Mouse (Mus musculus) T-cell, adult 2 months (primary cell): ENCODE results near the gene Gm44503.

Experiments
- DNase-seq: peaks from one replicate; pipeline ENCODE4 v3.0.0; 2022; ENCODE audit warnings: low spot score

Gm44503 gene

GRCm38 (mm10) chr9:72974734-72975133 lies 16.1 kb downstream of the Gm44503 start:
- DNase-seq = no peak

- DNase-seq = no peak
Measured at GRCm38 (mm10) chr9:72975242-72975641, 16.6 kb downstream of the Gm44503 start.

DNA sequence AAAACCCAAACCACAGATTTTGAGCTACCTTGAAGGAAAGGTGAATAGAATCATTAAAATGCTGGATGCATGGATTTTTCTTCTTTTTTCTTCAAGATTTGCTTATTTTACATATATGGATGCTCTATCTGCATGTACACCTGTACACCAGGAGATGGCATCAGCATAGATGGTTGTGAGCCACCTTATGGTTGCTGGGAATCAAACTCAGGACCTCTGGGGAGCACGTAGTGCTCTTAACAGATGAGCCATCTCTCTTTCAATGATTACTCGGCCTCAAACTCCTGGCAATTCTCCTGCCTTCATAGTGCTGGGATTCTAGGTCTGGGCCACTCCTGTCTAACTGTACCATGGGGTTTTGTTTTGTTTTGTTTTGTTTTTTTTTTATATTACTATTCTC lies 24.4 kb downstream of the Gm44503 start:
- DNase-seq = peak; percentile 14

DNA sequence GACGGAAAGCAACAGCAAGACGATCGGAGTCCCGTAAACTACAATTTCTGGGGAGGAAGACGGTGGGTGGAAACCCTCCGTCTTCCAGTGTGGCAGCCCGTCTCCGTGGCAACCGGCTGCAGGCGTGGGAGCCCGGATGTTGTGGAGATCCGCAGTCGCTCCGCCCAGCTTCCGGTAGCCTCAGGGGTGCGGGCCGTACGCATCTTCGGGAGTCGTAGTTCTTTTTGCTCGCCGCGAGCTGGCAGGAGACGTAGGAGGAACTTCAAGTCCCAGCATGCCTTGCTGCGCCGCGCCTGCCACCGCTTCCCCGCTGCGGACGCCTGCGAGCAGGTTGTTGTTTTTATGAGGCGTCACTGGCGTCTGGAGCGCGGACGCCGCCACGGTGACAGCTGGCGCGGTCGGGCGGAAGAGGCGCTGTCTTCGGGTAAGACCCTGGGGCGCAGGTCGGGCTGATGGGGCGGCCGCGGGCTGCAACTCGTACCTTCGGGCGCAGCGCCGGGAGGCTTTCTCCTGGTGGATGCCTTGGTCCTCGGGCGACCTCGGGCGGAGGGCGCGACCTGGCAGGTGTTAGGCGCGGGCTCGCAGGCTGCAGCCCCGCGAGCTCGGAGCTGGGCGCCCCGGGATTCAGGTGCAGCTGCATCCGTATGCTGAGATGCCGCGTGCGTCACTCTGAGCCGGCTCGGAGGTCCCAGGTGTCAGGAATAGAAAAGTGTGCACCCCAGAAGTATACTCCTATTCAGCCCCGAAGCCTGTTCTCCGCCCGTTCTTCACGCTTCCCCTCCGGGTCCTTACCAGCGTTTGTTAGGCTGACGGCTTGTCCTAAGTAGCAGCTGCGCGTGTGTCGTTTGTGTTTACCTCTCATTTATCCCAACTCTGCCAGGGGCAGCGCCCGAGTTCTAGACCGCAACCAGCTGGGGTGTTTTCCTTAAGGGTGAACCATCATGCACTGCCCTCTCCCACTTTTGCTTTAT lies 26.9 kb downstream of the Gm44503 start, which contains the start of the genes Ccpg1os and Ccpg1:
TSS of gene Ccpg1os (minus strand) at position 133 of the 971 bp plus-strand sequence.
TSS of gene Ccpg1 (plus strand) at position 180 of the 971 bp plus-strand sequence.
- peak; percentile 99 for DNase-seq

DNA sequence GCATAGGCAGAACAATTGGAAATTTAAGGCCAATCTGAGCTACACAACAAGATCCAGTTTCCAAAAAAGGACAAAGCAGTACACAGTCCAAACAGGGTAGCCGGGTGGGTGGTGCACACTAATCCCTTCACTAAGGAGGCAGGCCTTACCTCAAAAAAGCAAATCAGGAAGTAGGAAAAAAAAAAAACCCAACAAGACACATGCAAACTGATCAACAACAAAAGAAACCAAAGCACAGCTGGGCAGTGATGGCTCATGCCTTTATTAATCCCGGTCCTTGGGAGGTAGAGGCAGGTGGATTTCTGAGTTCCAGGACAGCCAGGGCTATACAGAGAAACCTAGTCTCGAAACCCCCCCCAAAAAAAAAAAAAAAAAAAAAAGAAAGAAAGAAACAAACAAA lies 29.1 kb downstream of the Gm44503 start:
- DNase-seq = no peak

DNA sequence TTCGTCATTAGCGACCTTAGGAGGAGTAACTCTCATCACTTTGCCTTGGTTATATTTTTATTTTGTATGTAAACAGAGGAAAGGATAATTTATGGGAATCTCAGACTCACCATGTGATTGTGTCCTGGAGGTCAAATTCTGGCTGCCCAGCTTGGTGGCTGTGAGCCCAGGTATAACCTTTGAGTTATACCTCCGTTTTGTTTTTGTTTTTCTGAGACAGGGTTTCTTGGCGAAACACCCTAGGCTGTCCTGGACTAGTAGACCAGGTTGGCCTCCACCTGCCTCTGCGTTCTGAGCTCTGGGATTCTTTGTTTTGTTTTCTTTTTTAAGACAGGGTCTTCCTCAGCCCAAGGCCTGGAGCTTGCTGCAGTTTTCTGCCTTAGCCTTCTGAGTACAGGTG lies 30.1 kb downstream of the Gm44503 start:
- no peak for DNase-seq

DNA sequence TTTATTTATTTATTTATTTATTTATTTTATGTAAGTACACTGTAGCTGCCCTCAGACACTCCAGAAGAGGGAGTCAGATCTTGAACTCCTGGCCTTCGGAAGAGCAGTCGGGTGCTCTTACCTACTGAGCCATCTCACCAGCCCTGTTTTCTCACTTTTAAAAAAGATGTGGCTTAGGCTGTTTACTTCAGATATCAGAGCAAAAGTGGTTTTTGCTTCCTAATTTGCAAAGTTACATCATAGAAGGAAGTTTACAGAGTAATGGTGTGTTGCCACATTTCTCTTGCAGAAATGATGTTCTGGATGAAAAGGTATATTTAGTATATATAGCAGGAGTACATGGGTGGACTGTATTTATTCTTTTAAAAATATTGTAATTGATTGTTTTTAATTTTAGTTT lies 32.8 kb downstream of the Gm44503 start:
- DNase-seq = no peak

GRCm38 (mm10) chr9:72992576-72992975 lies 33.9 kb downstream of the Gm44503 start:
- no peak for DNase-seq

DNA sequence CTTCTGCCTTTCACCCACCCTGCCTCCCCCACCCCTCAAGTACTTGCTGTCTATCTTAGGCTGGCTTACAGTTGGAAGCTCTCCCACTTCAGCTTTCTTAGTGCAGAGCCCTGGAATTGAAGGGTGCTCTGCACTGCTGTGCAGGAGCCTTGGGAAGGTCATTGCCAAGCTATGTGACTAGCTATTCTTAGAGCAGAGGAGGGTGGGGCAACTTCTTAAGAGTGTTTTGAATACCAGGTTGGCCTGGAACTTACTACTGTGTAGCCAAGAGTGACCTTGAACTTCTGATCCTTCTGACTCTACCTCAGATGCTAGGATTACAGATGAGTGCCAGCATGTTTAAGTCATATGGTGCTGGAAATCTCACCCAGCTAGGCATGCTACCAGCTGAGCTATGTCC lies 37.5 kb downstream of the Gm44503 start:
- no peak for DNase-seq

- DNase-seq = no peak
Measured at GRCm38 (mm10) chr9:72996806-72997205, 38.2 kb downstream of the Gm44503 start.

- no peak for DNase-seq
Measured at GRCm38 (mm10) chr9:73000487-73000886, 41.8 kb downstream of the Gm44503 start.

GRCm38 (mm10) chr9:73001314-73002011 lies 42.8 kb downstream of the Gm44503 start:
- no peak for DNase-seq

DNA sequence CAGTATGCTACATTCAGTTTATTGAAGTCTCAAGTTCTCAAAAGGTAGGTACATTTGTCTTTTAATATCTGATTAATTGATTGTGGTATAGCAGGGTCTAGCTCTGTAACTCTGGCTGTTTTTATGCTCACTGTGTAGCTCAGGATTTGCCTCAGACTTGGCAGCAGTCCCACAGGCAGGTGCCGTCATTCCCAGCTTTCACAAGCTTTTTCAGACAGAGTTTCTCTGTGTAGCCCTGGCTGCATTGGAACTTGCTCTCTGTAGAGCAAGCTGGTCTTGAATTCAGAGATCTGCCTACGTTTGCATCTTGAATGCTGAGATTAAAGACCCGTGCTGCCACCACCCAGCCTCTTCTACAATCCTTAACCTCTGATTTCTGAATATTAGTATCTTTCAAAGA lies 43.5 kb downstream of the Gm44503 start:
- no peak for DNase-seq

DNA sequence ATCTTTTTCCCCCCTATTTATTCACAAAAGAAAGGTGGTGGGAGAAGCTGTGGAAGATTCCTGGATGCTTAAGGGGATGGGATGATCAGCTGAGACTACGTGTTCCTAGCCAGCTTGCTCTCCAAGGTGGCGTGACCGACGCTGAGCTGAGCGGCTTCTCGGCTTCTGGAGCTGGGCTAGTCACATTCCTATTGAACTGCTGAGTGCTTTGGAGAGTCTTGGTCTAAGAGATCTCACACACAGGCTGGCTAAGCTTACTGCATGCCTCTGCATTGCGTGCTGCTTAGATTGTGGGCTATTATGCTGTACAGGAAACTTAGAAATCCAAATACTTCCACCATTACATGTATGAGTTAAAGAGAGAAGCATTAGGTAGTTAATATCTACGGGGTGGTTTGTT lies 45.4 kb downstream of the Gm44503 start:
- no peak for DNase-seq

DNA sequence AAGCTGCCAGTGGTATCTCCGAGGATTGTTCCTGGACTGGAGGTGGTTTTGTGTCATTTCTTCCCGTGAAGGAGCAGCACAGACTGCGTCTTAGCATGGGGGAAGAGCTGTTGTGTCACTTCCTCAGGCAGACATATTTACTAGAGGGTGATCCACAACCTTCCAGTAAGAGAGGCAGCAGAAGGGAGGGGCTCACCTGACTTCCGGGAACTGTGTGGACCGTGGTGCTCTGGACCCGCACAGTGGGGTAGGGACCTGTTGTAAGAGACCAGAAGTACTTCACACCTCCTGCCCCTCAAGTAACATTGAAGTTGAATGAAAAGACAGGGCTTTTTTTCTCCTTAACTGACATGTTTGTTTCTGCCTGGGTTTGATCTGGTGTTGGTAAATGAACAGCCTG lies 46.5 kb downstream of the Gm44503 start:
- no peak for DNase-seq

GRCm38 (mm10) chr9:73006175-73006574 lies 47.5 kb downstream of the Gm44503 start:
- peak; percentile 18 for DNase-seq

DNA sequence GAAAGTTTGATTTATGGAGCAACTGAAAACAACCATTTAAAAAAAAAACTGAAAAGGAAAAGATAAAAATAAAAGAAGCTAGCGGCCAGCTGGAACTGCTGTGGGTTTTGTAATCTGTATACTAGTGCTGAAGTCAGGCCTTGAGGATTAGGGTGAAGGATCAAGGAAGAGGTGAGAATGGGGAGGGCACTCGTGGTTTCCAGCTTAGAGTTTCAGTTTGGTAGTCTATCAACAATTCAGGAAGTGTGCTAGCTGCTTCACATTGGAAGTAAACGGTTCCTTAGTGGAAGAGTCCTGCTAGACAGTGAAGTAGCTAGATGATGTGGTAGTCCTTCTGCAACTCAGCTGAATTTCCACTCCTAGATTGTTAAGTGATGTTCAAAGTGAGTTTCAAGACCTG lies 49.7 kb downstream of the Gm44503 start:
- DNase-seq = no peak

DNA sequence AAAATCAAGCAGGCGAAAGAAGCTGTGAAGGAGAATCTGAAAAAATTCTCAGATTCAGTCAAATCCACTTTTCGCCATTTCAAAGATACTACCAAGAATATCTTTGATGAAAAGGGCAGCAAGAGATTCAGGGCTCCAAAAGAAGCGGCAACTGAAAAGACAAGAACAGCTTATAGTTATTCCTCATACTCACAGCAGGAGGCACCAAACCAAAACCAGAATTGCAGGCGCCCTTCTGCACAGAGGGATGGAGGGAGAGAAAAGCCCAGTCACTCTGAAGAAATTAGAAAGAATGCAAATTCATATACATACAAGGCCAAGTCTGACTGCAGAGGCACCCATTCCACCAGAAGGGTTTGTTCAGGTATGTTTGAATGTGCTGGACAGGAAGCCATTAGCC lies 54.0 kb downstream of the Gm44503 start:
- no peak for DNase-seq

- no peak for DNase-seq
Measured at GRCm38 (mm10) chr9:73014724-73015123, 56.1 kb downstream of the Gm44503 start.

- no peak for DNase-seq
Measured at GRCm38 (mm10) chr9:73019841-73020240, 61.2 kb downstream of the Gm44503 start.

DNA sequence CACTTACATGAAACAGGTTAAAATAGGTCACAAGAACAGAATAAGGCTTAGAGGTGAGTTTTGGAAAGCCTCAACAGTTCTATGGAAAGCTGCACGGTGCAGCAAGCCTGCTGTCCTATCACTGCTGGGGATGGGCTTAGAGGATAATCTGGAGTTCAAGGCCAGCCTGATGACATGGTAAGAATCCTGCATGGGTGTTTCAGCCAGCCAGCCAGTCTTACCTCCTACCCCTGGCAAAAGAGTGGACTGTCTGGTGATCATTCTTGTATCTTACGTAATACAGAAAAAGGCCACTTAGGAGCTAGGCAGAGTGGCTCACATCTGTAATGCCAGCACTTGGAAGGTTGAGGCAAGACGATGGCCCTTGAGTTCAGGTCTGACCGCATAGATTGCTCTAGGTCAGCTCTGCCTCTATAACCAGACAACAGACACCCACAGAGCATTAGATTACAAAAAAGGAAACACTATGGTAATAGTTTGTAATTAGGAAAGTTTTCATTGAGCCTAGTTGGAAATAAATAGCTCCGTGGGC lies 62.0 kb downstream of the Gm44503 start:
- no peak for DNase-seq

GRCm38 (mm10) chr9:73025818-73026636 lies 67.4 kb downstream of the Gm44503 start:
- no peak for DNase-seq
